Mouse (Mus musculus) embryonic facial prominence, embryonic 14.5 days (tissue): ENCODE data around the gene Snd1. TPM values are rescaled to one million over a fixed set of nuclear protein-coding genes. Genes with fewer than 3 reads are reported as not detected.

Source experiments
- ATAC-seq: fragments of 200-750 bp; cut with Nextera tagmentation; 2 replicates; pipeline ENCODE4 v1.8.0; 2017; ENCODE audit warnings: low read depth, moderate number of reproducible peaks, moderate TSS enrichment
- DNase-seq: peaks from one replicate; pipeline ENCODE4 v3.0.0-alpha.2; 2015; ENCODE audit warnings: low spot score
- H3K27ac ChIP-seq: fragments of 300-500 bp; sonication (generic); replicated peaks from 2 replicates; pipeline ENCODE4 v1.5.1; 2014; ENCODE audit warnings: low read depth, mild to moderate bottlenecking, low read length, moderate library complexity
- H3K27me3 ChIP-seq: fragments of 300-500 bp; sonication (generic); replicated peaks from 2 replicates; pipeline ENCODE4 v1.6.1; 2014; ENCODE audit warnings: low read length; ENCODE audit not compliant: control insufficient read depth, insufficient read depth
- H3K36me3 ChIP-seq: fragments of 300-500 bp; sonication (generic); 2 replicates; pipeline ENCODE4 v1.6.1; 2014; ENCODE audit warnings: low read length, mixed read lengths; ENCODE audit not compliant: control insufficient read depth, insufficient read depth
- H3K4me1 ChIP-seq: fragments of 300-500 bp; sonication (generic); 2 replicates; pipeline ENCODE4 v1.6.1; 2014; ENCODE audit warnings: antibody characterized with exemption, low read length; ENCODE audit not compliant: control insufficient read depth, insufficient read depth
- H3K4me2 ChIP-seq: fragments of 300-500 bp; sonication (generic); 2 replicates; pipeline ENCODE4 v1.6.1; 2014; ENCODE audit warnings: low read depth, mild to moderate bottlenecking, low read length, moderate library complexity, mixed read lengths
- H3K4me3 ChIP-seq: fragments of 300-500 bp; sonication (generic); 2 replicates; pipeline ENCODE4 v1.5.1; 2014; ENCODE audit warnings: low read depth, mild to moderate bottlenecking, low read length
- H3K9ac ChIP-seq: fragments of 300-500 bp; sonication (generic); 2 replicates; pipeline ENCODE4 v1.6.1; 2014; ENCODE audit warnings: low read depth, mild to moderate bottlenecking, low read length, moderate library complexity, mixed read lengths
- H3K9me3 ChIP-seq: fragments of 300-500 bp; sonication (generic); 2 replicates; pipeline ENCODE4 v1.6.1; 2016; ENCODE audit warnings: low read length; ENCODE audit not compliant: control insufficient read depth
- WGBS: fragments of 180-500 bp; shearing (Covaris S2); extraction: QIAGEN DNeasy Blood & Tissue Kit; methylation state at CpG from one replicate; pipeline ENCODE4 v1.1.7; 2014; 5-methylcytosine and 5-hydroxymethylcytosine counted together
- polyA plus RNA-seq: library from polyadenylated mRNA; unstranded; fragments of >200 nt; fragmentation: Nextera tagmentation; extraction: Ambion mirVana; gene quantifications from 2 replicates; pipeline ENCODE4 v1.2.1, GENCODE M21; 2014

Gene Snd1
- polyA plus RNA-seq, 1 experiment from 2014 or later = 111 TPM

DNA sequence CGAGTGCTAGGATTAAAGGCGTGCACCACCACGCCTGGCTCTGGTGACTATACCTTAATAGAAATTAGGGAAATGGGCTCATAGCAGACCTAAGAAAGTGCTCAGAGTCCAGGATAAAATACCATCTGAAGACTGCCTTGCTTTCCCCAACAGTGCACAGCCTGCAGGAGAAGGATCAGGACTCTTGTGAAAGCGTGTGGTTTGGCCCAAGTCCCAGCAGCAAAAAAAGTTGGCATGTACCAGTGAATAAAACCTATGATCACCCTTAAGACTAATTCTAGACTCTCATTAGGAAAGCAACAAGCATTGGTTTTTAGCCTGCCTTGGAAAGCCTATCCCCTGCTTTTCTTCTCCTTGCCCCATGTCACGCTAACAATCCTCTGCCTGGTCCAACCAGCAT is 348.9 kb downstream of the Snd1 start:
- H3K4me2 ChIP-seq = no peak overlapping the region
- ATAC-seq (peak; percentile 67; the same call in 1 of the 2 replicates), DNase-seq (peak; percentile 73)
- H3K4me1 ChIP-seq = peaks cover 10% of the 10 kb centered on the region
- H3K9me3 ChIP-seq = no peaks in the 10 kb centered on the region
- H3K27ac ChIP-seq = no peak overlapping the region
- 0 out of 2 replicates have a peak, but pooled peaks cover 3% of the 10 kb centered on the region for H3K36me3 ChIP-seq
- no peak overlapping the region for H3K9ac ChIP-seq
- 83% methylated on average over 5 of the region's 5 CpGs for WGBS
- H3K27me3 ChIP-seq = no peaks in the 10 kb centered on the region
- H3K4me3 ChIP-seq = no peak overlapping the region

DNA sequence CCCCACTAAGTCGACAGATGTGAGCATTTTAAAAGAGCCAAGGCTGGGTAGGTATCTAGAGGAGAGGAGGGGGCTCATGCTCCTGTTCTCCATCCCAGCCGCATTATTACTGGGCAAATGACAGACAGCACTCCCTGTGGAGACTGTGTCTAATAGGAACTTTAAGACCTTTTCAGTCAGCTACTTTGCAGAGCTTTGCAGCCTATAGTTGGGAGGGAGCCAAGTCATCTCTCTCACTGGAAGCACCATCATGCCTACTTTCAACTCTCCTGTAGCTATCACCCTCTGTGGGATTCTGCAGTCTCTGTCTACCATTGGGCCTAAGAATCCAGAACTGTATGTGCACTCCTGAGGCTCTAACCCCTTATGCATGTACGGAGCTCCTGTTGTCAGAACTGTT is 351.0 kb downstream of the Snd1 start:
- WGBS = 59% methylated on average over 3 of the region's 3 CpGs
- Histone ChIP-seq H3K36me3 (peaks cover 11% of the 10 kb centered on the region; the same call in 1 of the 2 replicates), H3K9me3 (no peaks in the 10 kb centered on the region), H3K27me3 (peaks cover 14% of the 10 kb centered on the region), H3K9ac (no peak overlapping the region), H3K27ac (no peak overlapping the region), H3K4me1 (0 out of 2 replicates have a peak, but pooled peaks cover 3% of the 10 kb centered on the region), H3K4me2 (no peak overlapping the region), H3K4me3 (no peak overlapping the region)
- DNase-seq (no peak), ATAC-seq (no peak)

DNA sequence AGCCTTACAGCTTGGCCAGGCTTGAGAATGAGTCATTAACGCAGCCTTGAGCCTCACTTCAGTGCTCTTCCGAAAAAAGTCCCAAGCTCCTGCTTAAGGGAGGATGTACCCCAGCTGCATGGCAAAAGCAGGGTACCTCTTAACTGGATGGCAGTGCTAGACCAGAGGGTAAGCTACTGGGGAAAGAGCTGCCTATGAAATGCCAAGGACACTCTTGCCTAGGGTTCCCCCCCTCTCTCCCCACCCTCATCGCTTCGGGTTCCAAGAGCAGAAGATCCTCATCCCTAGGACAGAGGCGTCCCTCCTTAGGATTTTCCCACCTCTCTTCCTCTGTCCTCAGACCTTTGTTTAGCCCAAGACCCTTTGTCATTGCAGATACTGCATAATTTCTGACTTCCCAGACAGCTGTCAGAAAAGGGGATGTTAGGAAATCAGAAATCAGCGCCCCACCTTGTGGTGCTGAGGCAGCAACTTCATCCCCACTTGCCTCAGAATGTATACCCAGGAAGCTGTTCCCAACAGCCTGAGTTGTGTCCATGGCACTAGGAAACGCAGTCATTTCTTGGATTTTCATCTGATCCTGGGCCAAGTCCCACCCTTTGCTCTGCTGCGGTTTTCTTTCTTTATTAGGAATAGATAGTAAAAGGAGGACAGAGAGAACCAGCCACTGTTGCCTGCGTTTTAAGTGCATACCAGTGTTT is 351.9 kb downstream of the Snd1 start:
- H3K9ac ChIP-seq = no peak overlapping the region; the same call in 1 of the 2 replicates
- WGBS = 65% methylated on average over 9 of the region's 9 CpGs
- H3K27me3 ChIP-seq = peaks cover 23% of the 10 kb centered on the region
- 0 out of 2 replicates have a peak, but pooled peaks cover 6% of the 10 kb centered on the region for H3K4me1 ChIP-seq
- no peak for ATAC-seq
- no peaks in the 10 kb centered on the region for H3K9me3 ChIP-seq
- H3K4me3 ChIP-seq = no peak overlapping the region
- H3K36me3 ChIP-seq = peaks cover 8% of the 10 kb centered on the region; the same call in 1 of the 2 replicates
- H3K4me2 ChIP-seq = no peak overlapping the region
- H3K27ac ChIP-seq = no peak overlapping the region
- no peak for DNase-seq

DNA sequence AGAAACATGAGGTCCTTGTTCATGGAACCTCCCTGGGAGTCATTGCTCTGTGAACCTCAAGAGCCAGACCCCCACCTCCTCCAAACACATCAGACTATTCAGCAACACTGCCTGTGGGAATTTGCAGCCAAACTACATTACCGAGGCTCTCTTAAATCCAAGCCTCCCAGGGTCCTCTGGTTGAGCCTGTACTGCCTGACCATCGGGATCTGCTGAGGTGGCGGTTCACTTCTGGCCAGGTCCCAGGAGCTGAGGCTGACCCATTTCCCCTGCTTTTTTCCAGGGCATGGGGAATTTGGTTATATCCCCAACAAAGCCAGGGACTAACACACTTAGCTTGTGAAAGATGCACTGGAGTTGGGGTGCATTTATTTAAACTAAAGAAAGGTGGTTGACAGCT is 352.6 kb downstream of the Snd1 start:
- H3K4me1 ChIP-seq = 0 out of 2 replicates have a peak, but pooled peaks cover 8% of the 10 kb centered on the region
- no peak overlapping the region for H3K9ac ChIP-seq
- H3K4me3 ChIP-seq = no peak overlapping the region
- 44% methylated on average over 3 of the region's 3 CpGs for WGBS
- H3K36me3 ChIP-seq = peaks cover 8% of the 10 kb centered on the region; the same call in 1 of the 2 replicates
- H3K4me2 ChIP-seq = peak overlapping the region; percentile 21; the same call in 1 of the 2 replicates
- ATAC-seq (no peak), DNase-seq (no peak)
- peaks cover 24% of the 10 kb centered on the region for H3K27me3 ChIP-seq
- H3K9me3 ChIP-seq = no peaks in the 10 kb centered on the region
- no peak overlapping the region for H3K27ac ChIP-seq

DNA sequence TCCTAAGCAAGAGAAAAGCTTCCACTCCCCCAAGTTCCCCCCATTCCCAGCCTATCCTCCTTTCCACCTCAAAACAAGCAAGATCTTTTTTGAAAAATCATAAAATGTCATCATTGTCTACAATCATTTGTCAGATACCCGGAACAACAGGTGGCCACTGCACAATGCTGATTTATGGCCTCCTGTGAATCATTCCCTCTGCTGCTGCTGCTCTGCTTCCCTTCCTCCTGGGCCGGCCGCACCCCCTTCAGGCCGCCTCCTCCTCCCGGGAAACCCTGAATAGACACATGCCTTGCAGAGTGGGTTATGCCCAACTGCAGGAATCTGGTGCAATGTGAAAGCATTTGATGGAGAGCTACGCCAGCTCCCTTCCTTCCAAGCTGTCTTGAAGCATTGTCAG is 353.7 kb downstream of the Snd1 start:
- Histone ChIP-seq H3K4me2 (no peak overlapping the region), H3K27me3 (peaks cover 24% of the 10 kb centered on the region), H3K4me1 (0 out of 2 replicates have a peak, but pooled peaks cover 8% of the 10 kb centered on the region), H3K9me3 (no peaks in the 10 kb centered on the region), H3K4me3 (no peak overlapping the region), H3K27ac (no peak overlapping the region), H3K36me3 (peaks cover 8% of the 10 kb centered on the region; the same call in 1 of the 2 replicates), H3K9ac (no peak overlapping the region)
- ATAC-seq = no peak
- WGBS = 49% methylated on average over 6 of the region's 6 CpGs
- no peak for DNase-seq

DNA sequence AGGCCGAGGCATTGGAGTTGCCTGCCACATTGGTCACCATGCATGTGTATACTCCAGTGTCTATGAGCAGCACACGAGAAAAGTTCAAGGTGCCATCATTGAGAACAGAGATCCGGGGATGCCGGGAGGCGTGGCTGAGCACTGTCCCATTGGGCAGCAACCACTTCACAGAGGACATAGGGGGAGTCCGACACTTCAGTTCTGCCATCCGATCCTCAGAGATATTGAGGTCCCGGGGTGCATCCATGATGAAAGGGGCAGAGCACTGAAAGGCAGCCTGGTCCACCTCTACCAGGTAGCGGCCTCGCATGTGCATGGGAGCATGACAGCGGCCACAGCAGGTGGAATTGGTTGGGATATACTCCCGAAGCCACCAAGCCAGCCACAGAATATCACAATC is 355.4 kb downstream of the Snd1 start:
- Histone ChIP-seq H3K9ac (no peak overlapping the region), H3K4me2 (no peak overlapping the region), H3K4me3 (no peak overlapping the region), H3K9me3 (no peaks in the 10 kb centered on the region), H3K36me3 (peaks cover 8% of the 10 kb centered on the region; the same call in 1 of the 2 replicates), H3K4me1 (0 out of 2 replicates have a peak, but pooled peaks cover 5% of the 10 kb centered on the region), H3K27ac (no peak overlapping the region), H3K27me3 (peaks cover 24% of the 10 kb centered on the region)
- WGBS = 96% methylated on average over 12 of the region's 12 CpGs
- no peak for DNase-seq
- no peak for ATAC-seq

DNA sequence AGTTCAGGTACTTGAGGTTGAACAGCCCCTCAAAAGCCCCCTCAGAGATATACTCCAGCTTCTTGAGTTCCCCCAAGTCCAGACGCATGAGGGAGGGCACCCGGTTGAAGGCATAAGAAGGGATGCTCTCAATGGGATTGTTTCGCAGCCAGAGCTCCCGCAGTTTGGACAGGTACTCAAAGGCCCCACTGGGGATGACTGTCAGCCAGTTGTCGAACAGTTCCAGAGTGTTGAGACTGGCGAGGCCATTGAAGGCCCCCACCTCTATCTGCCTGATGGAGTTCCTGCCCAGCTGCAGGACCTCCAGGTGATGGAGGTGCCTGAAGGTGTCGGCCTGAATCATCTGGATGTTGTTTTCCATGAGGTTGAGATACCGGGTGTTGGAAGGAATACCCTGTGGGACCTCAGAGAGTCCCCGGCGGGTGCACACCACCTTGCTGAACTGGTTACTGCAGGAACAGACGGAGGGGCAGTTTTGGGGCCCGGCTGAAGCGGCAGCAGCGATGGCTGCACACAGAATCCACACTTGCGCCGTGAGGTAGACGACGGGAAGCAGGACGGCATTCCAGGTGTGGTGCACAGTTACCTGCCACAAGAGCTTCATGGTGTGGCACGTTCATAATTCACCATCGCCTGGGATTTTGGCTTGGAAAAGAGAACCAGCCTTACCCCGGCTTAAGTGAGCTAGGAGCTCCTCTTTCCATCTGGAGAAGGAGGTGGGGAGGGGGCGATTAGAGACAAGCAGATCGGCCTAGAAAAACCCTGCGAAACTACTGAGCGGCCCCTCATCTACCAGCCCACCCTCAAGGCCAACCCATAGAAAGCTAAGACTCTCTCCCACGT is 356.3 kb downstream of the Snd1 start, which contains the start of gene Lrrc4:
TSS of gene Lrrc4 (minus strand) at position 737 of the 843 bp plus-strand sequence.
- Histone ChIP-seq H3K27ac (no peak within 1 kb of the TSS; the same call in 1 of the 2 replicates), H3K9me3 (no peaks in the 10 kb centered on the region)
- ATAC-seq = no peak

More for the DNA sequence above, 356.3 kb downstream of the Snd1 start, which contains the start of gene Lrrc4:
- Histone ChIP-seq H3K4me1 (0 out of 2 replicates have a peak, but pooled peaks cover 5% of the 10 kb centered on the region), H3K36me3 (peaks cover 8% of the 10 kb centered on the region; the same call in 1 of the 2 replicates), H3K9ac (peak within 1 kb of the TSS; percentile 69), H3K4me2 (peak within 1 kb of the TSS; percentile 100), H3K27me3 (peaks cover 24% of the 10 kb centered on the region), H3K4me3 (peak within 1 kb of the TSS; percentile 63)
- DNase-seq = no peak
- WGBS = 31% methylated on average over 27 of the region's 27 CpGs
